Mouse (Mus musculus): ENCODE results near the gene Psap. TPM values are rescaled to one million over a fixed set of nuclear protein-coding genes. Genes with fewer than 3 reads are reported as not detected.
A peak's percentile ranks its signal among the peaks of the same experiment; 100 is the strongest.
"Not testable (repeated sequence)": the region's sequence is repeated elsewhere in the genome, so short reads cannot be mapped to it uniquely, and the experiment has no call there.

Psap gene
- 675 and 698 TPM in 2 replicates for total RNA-seq (2017)

DNA sequence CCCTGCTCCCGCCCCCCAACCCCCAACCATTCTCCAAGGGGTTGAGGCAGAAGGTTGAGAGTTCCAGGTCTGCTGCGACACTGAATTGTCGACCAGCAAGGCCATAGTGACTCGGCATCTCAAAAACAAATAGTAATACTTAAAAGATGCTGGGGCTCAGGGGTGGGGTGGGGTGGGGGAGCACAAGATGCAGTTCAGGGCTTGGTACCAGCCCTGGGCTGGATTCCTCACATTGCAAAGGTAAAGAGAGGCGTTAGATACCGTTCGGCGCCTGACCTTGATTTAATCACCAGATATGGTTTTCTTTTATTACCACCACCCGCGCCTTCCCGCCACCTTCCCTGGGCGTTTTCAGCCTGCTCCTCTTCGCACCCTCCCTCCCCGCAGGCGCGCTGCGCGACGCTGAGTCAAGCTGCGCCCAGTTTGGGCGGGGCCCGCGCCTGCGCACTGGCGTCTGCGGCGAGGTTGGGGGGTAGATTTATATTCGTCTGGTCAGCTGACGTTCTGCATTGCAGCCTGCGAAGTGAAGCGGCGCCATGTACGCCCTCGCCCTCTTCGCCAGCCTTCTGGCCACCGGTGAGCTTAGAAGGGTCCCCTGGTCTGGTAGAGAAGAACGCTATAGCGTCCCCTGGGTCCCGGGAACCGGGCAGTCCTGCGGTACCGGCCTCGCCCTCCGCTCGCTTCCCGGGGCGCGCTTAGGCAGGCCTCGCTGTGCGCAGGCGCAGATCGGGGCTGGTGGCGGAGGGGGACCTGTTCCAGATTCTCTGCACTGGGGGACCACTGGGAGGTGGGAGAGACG lies at the start of gene Psap:
Gene Psap, plus strand, starts transcription at position 421 of the 799 bp plus-strand sequence.
- ATAC-seq (ENCODE audit: extremely low read depth, insufficient number of reproducible peaks, low FRiP score, poor library complexity, severe bottlenecking), result peak; percentile 62

DNA sequence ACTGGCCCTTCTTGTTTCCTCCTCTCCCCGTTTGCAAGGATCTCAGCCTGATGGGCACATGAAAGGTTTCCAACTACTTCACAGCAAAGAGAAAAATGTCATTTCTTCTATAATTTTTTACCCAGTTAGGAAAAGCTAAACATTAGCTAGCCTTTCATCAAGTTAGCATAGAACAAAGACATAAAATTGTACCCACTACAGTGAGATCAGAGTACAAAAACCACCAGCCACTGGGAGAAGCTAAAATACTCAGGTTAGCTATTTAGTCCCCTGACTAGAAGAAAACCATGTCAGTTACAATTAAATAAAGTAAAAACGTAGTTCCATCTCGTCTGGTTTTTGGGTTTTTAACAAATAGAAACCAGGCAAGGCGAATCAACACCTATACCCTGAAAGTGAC lies 49.8 kb upstream of the Psap start:
- ATAC-seq (ENCODE audit: extremely low read depth, insufficient number of reproducible peaks, low FRiP score, poor library complexity, severe bottlenecking), result no peak

DNA sequence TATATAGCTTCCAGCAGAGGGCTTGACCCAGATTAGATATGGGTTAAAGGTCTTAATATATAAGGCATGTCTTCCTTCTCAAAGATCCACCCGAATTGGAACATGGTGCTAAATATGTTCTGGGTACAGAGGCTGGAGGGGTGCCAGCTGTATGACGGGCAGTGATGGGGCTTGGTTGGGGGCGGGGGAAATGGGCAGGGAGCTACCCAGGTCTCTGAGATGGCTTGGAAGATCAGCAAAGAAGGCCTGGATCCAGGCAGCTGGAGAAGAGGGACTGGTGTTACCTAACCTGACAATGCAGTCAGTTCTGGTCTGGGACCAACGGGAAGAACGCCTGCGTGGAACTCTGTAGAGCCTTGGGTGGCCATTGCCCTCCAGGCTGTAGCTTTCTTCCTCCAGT lies 48.3 kb upstream of the Psap start:
- ATAC-seq (ENCODE audit: extremely low read depth, insufficient number of reproducible peaks, low FRiP score, poor library complexity, severe bottlenecking), result no peak

DNA sequence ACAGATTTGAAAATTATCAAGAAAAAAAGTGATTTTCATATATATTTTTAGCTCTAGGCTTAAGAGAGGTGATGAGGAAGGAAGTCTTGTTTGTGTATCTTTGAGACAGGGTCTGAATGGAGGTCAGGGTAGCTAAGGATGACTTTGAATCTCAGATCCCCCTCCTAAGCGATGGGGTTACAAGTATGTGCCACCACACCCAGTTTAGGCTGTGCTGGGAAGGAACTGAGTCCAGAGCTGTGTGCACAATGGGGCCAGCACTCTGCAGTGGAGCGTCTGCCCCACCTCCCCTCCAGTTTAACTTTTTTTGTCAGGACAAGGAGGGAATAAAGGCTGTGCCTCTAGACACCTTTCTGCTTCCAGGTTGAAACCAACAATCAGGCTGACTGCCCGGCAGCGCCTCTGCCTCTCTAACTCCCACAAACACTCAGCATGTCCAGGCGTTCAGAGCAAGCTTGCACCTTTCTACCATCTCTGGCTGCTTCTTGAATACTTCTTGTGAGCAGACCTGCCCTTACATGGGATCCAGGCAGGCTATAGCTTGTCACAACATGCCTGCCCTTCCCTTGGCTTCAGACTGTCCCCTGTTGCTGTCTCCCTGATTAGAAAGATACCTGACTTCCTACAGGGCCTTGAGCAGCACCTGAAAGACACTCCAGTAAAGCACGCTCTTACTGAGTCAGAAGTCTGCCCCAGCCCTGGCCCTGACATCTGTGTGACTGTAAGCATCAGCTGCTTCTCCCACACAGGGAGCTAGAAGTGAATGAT lies 46.9 kb upstream of the Psap start:
- ATAC-seq (ENCODE audit: extremely low read depth, insufficient number of reproducible peaks, low FRiP score, poor library complexity, severe bottlenecking), result peak; percentile 39

DNA sequence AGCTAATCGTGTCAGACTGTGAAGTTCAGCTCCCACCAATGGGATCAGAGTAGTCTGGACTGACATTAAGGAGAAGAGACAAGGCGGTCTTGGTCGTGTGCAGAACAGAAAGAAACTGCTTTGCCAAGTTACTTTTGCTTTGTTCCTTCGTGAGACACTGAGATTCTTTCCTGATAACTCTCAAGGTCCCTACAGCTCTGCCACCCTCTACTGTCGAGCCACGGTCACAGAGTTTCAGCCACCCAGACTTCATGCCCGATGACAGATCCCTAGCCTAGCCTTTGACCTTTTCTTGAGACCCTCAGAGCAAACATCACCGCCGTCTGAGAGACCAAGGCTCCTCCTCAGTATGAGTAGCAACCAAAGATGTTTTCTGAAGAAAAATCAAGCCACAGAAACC lies 43.4 kb upstream of the Psap start:
- no peak for ATAC-seq (ENCODE audit: extremely low read depth, insufficient number of reproducible peaks, low FRiP score, poor library complexity, severe bottlenecking)

DNA sequence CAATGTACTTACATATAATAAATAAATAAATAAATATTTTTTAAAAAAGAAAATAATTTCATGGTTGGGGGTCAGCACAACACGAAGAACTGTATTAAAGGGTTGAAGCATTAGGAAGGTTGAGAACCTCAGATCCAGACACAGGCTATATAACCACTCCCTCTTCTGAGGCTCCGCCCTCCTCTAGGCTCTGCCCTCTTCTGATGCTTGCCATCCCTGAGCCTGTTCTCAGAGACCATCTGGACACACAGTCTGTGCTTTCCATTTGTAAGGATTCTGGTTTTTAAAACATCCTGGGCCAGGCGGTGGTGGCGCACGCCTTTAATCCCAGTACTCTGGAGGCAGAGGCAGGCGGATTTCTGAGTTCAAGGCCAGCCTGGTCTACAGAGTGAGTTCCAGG lies 41.6 kb upstream of the Psap start:
- ATAC-seq (ENCODE audit: extremely low read depth, insufficient number of reproducible peaks, low FRiP score, poor library complexity, severe bottlenecking), result not testable (repeated sequence)

DNA sequence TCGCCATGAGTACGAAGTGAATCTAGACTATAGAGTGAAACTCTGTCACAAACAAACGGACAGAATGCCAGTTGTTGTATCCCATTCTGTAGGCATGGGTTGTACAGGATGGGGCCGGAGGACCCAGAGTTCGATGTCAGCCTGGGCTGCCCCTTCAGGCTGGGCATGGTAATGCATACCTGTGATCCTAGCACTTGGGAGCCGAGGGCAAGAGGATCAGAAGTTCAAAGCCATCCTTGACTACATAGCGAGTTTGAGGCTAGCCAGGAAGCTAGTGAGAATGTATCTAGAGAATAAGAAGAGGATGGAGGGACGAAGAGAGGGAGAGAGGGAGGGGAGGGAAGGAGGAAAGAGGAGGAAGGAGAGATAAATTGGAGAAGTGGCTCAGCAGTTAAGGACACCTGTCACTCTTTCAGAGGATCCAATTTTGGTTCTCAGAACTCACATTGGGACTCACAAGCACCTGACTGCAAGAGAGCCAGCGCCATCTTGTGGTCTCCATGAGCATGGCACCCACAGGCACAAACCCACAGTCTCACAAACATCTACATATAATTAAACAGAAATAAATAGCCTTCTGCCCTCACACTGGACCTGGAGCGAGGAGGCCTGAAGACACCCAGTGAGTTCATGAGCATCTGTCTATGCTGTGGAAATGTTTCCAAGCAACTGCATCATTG lies 39.8 kb upstream of the Psap start:
- peak; percentile 76 for ATAC-seq (ENCODE audit: extremely low read depth, insufficient number of reproducible peaks, low FRiP score, poor library complexity, severe bottlenecking)

DNA sequence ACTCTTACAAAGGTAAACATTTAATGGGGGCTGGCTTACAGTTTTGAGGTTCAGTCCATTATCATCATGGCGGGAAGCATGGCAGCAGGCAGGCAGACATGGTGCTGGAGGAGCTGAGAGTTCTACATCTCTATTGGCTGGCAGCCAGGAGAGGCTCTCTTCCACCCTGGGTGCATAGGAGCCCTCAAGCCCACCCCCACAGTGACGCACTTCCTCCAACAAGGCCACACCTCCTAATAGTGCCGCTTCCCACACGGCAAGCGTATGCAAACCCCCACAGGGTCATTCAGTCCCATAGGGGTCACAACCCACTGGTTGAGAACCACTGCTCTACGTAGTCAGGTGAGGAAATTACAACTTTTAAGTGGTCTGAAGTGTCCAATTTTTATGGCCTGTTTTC lies 37.0 kb upstream of the Psap start:
- ATAC-seq (ENCODE audit: extremely low read depth, insufficient number of reproducible peaks, low FRiP score, poor library complexity, severe bottlenecking), result no peak

DNA sequence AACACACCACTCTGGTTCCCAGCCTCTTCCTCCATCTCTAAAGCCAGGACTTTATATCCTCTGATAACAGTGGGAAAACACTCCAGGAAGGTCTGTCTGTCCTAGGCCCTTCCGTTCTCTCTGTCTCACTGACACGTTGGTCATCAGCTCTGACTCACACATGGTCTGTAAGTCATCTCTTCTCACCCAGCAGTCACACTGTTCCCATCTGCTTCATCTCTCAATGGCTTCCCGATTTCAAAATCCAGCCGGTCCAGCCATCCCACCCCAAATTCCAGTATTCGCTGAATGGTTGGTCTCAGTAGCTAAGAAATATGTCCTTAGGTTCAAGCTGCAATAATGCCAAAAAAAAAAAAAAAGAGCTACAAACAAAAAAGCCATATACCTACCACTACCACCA lies 33.5 kb upstream of the Psap start:
- no peak for ATAC-seq (ENCODE audit: extremely low read depth, insufficient number of reproducible peaks, low FRiP score, poor library complexity, severe bottlenecking)

DNA sequence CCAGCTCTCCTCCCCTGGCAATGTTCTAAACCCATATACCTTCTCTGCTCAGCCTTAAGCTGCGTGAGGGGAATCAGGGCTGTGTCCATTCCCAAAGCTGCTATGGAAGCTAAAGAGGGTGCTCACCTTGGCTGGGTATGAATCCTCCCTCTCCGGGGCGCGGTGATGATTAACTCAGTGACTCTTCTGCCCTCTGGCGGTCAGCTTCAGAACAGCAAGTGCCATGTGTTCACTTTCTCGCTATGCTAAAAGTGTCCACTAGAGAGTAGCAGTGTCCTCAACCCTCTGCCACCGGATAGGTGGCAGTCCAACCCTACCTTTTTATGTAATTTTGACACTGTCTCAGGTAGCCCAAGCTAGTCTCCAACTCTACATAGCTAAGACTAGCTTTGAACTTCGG lies 32.4 kb upstream of the Psap start:
- ATAC-seq (ENCODE audit: extremely low read depth, insufficient number of reproducible peaks, low FRiP score, poor library complexity, severe bottlenecking), result peak; percentile 96

DNA sequence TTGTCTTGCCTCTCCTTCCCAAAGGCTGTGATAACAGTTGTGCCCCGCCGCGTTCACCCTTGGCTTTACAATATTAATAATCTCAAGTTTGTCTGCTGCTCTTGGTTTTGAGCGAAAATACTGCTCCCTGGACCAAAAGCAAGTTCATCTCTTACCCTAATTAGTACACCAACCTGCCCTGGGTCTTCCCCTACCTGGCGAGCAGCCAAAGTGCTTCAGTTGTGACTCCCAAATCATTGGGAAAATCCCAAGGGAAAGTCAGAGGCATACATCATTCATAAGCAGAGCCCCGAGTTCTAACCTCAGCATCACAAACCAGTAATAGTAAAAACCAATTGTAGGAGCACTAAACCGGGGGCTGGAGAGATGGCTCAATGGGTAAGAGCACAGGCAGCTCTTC lies 31.8 kb upstream of the Psap start:
- no peak for ATAC-seq (ENCODE audit: extremely low read depth, insufficient number of reproducible peaks, low FRiP score, poor library complexity, severe bottlenecking)

DNA sequence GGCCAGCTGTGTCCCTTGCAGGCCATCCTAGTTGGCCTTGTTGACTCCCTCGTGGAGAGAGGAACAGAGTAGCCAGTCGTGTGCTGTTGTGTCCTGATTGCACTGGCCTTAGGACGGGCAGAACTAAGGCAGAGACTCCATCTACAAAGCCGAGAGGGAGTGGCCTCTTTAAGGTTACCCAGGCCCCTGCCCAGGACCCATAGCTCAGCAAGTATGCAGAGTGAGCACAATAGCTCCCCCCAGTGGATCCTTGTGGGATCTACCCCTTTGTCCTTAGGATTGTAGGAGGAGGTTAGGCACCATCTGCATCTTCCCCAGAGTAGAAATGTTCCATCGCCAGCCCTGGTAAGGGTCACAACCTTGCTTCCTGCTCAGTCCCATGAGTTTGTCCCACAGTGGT lies 30.9 kb upstream of the Psap start:
- peak; percentile 60 for ATAC-seq (ENCODE audit: extremely low read depth, insufficient number of reproducible peaks, low FRiP score, poor library complexity, severe bottlenecking)

DNA sequence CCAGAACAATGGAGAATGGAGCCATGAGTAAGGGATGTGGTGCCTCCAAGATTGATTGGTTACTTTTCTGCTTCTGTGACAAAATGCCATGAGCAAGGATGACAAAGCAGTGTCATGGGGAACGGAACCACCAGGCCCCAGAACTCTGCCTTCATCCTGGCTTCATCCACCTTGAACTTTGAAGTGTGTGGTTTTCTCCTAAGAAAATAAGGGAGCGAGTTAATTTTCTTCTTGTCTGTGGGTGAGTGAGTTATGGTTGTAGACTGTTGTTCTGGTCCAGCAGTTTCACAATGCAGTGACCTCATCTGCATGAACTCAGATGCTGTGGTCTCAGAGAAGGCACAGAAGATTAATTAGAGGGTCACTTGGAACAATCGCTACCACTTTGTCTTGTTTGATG lies 29.1 kb upstream of the Psap start:
- ATAC-seq (ENCODE audit: extremely low read depth, insufficient number of reproducible peaks, low FRiP score, poor library complexity, severe bottlenecking), result not testable (repeated sequence)

DNA sequence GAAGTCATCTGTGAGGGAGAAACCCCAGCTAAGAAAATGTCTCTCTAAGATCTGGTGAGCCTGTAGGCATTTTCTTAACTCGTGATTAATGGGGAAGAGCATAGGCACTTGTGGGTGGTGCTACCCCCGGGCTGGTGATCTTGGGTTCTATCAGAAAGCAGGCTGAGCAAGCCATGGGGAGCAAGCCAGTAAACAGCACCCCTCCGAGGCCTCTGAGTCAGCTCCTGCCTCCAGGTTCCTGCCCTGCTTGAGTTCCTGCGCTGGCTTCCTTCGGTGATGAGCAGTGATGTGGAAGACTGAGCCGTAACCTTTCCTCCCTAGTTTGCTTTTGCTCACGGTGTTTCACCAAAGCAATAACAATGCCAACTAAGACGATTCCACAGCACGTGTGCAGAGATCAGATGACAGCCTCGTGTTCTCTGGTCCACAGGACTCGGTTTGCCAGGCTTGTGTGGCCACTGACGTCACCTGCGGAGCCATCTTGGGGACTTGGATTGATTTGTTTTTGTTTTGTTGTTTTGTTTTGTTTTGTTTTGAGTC lies 26.9 kb upstream of the Psap start:
- no peak for ATAC-seq (ENCODE audit: extremely low read depth, insufficient number of reproducible peaks, low FRiP score, poor library complexity, severe bottlenecking)

DNA sequence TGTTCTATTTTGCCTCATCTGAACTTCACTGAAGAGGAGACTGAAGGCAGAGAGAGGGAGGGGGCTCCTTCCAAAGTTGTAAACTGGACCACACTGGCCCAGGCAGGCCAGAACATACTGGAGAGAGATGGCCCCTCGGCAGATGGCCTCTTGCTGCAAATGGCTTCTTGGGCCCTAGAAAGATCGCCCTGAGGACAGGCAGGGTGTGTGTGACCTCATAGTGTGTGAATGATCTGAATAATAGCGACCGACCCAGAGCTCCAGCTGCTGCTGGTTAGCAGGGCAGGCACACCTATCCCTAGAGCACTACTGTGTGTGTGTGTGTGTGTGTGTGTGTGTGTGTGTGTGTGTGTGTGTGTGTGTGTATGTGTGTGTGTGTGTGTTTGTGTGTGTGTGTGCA lies 25.2 kb upstream of the Psap start:
- ATAC-seq (ENCODE audit: extremely low read depth, insufficient number of reproducible peaks, low FRiP score, poor library complexity, severe bottlenecking), result no peak

DNA sequence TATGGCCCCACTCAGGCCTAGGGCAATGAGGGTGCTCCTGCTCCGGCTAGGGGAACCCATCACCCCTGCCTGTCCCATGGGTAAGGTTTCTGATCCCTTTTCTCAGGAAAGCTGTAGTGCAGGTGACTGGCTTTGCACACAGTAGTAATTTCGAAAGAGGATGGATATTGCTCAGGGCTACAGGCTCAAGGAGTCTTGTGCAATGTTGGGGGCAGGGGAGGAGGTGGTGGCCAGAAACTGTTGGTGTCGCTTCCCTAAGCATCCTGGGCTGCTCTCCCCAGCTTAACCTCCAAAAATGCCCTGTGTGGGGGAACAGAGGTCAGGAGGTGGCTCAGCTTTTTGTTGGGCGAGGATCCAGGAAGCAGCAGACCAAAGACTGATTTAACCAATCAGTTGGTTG lies 24.8 kb upstream of the Psap start:
- peak; percentile 67 for ATAC-seq (ENCODE audit: extremely low read depth, insufficient number of reproducible peaks, low FRiP score, poor library complexity, severe bottlenecking)

DNA sequence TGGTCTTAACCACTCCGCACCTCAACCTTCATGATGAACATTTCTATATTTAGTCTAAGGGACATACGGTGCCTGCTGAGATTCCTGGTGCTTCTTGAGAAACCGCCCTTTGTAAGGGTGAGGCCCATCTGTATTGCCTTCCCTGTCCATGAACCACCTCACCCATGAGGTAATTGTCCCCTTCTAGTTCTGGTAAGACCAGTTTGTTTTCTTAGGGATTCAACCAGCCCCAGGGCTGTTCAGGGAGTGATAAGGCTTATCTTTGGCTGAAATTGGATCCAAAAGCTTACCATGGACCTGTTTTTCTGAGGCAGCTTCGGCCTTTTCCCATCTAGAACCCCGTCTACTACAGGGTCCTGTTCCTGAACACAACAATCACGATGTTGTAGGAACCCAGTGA lies 21.3 kb upstream of the Psap start:
- no peak for ATAC-seq (ENCODE audit: extremely low read depth, insufficient number of reproducible peaks, low FRiP score, poor library complexity, severe bottlenecking)

DNA sequence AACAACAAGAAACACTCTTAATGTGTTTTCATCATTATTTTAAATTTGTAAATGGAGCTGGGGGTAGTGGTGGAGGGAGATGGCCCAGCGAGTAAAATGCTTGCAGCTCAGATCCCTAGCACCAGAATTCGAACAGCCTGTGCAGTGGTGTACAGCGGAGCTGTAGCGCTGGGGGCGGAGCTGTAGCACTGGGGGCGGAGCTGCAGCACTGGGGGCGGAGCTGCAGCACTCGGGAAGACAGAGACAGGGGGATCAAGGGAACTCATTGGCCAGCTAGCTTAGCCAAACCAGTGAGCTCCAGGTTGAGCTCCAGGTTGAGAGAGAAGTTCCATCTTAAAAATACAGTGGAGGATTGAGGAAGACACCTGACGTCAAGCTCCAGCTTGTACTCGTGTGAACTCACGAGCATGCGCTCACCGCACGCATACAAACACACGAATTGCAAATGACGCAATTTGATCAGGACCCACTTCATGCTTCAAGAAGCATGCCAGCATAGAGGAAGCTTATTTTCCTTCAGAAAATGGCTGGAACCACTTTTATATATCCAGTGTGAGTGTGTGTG lies 20.1 kb upstream of the Psap start:
- no peak for ATAC-seq (ENCODE audit: extremely low read depth, insufficient number of reproducible peaks, low FRiP score, poor library complexity, severe bottlenecking)

DNA sequence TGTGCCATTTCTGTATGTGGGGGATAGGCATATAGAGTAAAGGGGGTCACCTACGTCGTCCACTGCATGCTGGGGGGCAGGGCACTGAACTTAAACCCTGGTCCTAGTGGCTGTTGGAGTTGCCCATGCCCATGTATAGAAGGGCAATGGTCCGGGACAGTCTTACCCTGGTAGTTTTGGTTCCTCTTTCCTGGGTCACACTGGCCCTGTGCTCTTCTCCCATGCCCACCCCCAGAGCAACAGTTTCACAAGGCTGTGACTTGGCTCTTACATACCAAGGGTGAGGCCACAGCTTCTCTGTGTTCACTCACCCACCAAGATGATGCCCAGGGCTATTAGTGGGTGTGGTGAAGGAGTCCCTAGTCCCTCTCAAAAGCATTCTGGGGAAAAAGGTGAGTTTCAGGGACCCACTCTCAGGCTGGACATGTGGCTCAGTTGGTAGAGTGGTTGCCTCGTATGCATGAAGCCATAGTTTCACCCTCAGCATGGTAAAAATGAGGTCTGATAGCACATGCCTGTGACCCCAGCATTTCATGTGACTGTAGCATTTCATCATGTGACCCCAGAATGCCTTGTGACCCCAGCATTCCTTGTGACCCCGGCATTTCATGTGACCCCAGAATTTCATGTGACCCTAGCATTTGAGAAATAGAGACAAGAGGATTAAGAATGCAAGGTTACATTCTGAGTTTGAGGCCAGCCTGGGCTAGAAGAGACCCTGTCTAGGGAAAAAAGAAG lies 16.7 kb upstream of the Psap start:
- ATAC-seq (ENCODE audit: extremely low read depth, insufficient number of reproducible peaks, low FRiP score, poor library complexity, severe bottlenecking), result peak; percentile 87

All from neutrophil, adult 5-6 weeks (primary cell).